Mouse (Mus musculus) heart, embryonic 16.5 days (tissue): Measurements from ENCODE around the gene Reep3. TPM values are rescaled to one million over a fixed set of nuclear protein-coding genes. Genes with fewer than 3 reads are reported as not detected.

Experiments used
- ATAC-seq: fragments of 200-750 bp; cut with Nextera tagmentation; replicated peaks from 2 replicates; pipeline ENCODE4 v1.8.0; 2017; ENCODE audit warnings: moderate number of reproducible peaks; ENCODE audit not compliant: insufficient read depth, low FRiP score; ENCODE audit errors: extremely low read depth
- H3K27ac ChIP-seq: fragments of 300-500 bp; sonication (generic); 2 replicates; pipeline ENCODE4 v1.5.1; 2014; ENCODE audit warnings: mild to moderate bottlenecking, low read length, control low read depth, moderate library complexity
- H3K27me3 ChIP-seq: fragments of 300-500 bp; sonication (generic); 2 replicates; pipeline ENCODE4 v1.6.1; 2014; ENCODE audit warnings: low read length, mixed read lengths; ENCODE audit not compliant: control insufficient read depth, insufficient read depth
- H3K36me3 ChIP-seq: fragments of 300-500 bp; sonication (generic); 2 replicates; pipeline ENCODE4 v1.6.1; 2014; ENCODE audit not compliant: control insufficient read depth, insufficient read depth
- H3K4me1 ChIP-seq: fragments of 300-500 bp; sonication (generic); 2 replicates; pipeline ENCODE4 v1.6.1; 2014; ENCODE audit warnings: low read length, mixed read lengths; ENCODE audit not compliant: control insufficient read depth, insufficient read depth
- H3K4me2 ChIP-seq: fragments of 300-500 bp; sonication (generic); 2 replicates; pipeline ENCODE4 v1.6.1; 2014; ENCODE audit warnings: low read depth, mild to moderate bottlenecking, control low read depth, low read length
- H3K4me3 ChIP-seq: fragments of 300-500 bp; sonication (generic); 2 replicates; pipeline ENCODE4 v1.5.1; 2014; ENCODE audit warnings: mild to moderate bottlenecking, control low read depth, low read length
- H3K9ac ChIP-seq: fragments of 300-500 bp; sonication (generic); 2 replicates; pipeline ENCODE4 v1.6.1; 2014; ENCODE audit warnings: low read length, control low read depth
- H3K9me3 ChIP-seq: fragments of 300-500 bp; sonication (generic); replicated peaks from 2 replicates; pipeline ENCODE4 v1.6.1; 2016; ENCODE audit warnings: low read length; ENCODE audit not compliant: control insufficient read depth
- WGBS: fragments of 180-500 bp; shearing (Covaris S2); extraction: QIAGEN DNeasy Blood & Tissue Kit; methylation state at CpG from one replicate; pipeline ENCODE4 v1.1.7; 2014; 5-methylcytosine and 5-hydroxymethylcytosine counted together
- polyA plus RNA-seq: library from polyadenylated mRNA; unstranded; fragments of >200 nt; fragmentation: Nextera tagmentation; extraction: Ambion mirVana; gene quantifications from 2 replicates; pipeline ENCODE4 v1.2.1, GENCODE M21; 2015

The Reep3 gene
- polyA plus RNA-seq, 1 experiment from 2014 or later, result 29.7 TPM

GRCm38 (mm10) chr10:67126061-67126858 is 29.5 kb upstream of the Reep3 start:
- ATAC-seq, result peak; percentile 57

GRCm38 (mm10) chr10:67124156-67124555 is 27.4 kb upstream of the Reep3 start:
- WGBS, result 39% methylated on average over 4 of the region's 4 CpGs
- Histone ChIP-seq H3K36me3 (no peaks in the 10 kb centered on the region), H3K27ac (peak overlapping the region; percentile 92), H3K4me2 (peak overlapping the region; percentile 53), H3K9ac (peak overlapping the region; percentile 65), H3K9me3 (no peaks in the 10 kb centered on the region), H3K4me1 (peaks cover 50% of the 10 kb centered on the region), H3K4me3 (no peak overlapping the region; the same call in 1 of the 2 replicates), H3K27me3 (no peaks in the 10 kb centered on the region)
- 0 out of 2 replicates have a peak, but pooled peaks have one; percentile 44 for ATAC-seq

More at GRCm38 (mm10) chr10:67126061-67126858, 29.5 kb upstream of the Reep3 start:
- 2% methylated on average over 50 of the region's 50 CpGs for WGBS
- Histone ChIP-seq H3K4me2 (peak overlapping the region; percentile 89), H3K9me3 (no peaks in the 10 kb centered on the region), H3K27ac (peak overlapping the region; percentile 80), H3K4me1 (peaks cover 47% of the 10 kb centered on the region), H3K4me3 (peak overlapping the region; percentile 80), H3K27me3 (no peaks in the 10 kb centered on the region), H3K36me3 (no peaks in the 10 kb centered on the region), H3K9ac (peak overlapping the region; percentile 88)

- Histone ChIP-seq H3K4me3 (no peak overlapping the region; the same call in 1 of the 2 replicates), H3K27me3 (no peaks in the 10 kb centered on the region), H3K4me1 (peaks cover 49% of the 10 kb centered on the region), H3K36me3 (no peaks in the 10 kb centered on the region), H3K4me2 (peak overlapping the region; percentile 53), H3K9me3 (no peaks in the 10 kb centered on the region), H3K9ac (peak overlapping the region; percentile 65), H3K27ac (peak overlapping the region; percentile 92)
- ATAC-seq, result no peak
- WGBS, result 21% methylated on average over 2 of the region's 2 CpGs
These were observed 27.0 kb upstream of the Reep3 start for GRCm38 (mm10) chr10:67123756-67124155.

- H3K4me1 ChIP-seq, result peaks cover 55% of the 10 kb centered on the region
- H3K4me2 ChIP-seq, result no peak overlapping the region
- H3K9me3 ChIP-seq, result no peaks in the 10 kb centered on the region
- ATAC-seq, result no peak
- no peaks in the 10 kb centered on the region for H3K36me3 ChIP-seq
- H3K9ac ChIP-seq, result no peak overlapping the region
- no peaks in the 10 kb centered on the region for H3K27me3 ChIP-seq
- WGBS, result 83% methylated on average over 2 of the region's 2 CpGs
- H3K4me3 ChIP-seq, result no peak overlapping the region
- H3K27ac ChIP-seq, result no peak overlapping the region
These were observed 23.9 kb upstream of the Reep3 start for GRCm38 (mm10) chr10:67120640-67121039.

- Histone ChIP-seq H3K27ac (peak overlapping the region; percentile 18; the same call in 1 of the 2 replicates), H3K36me3 (no peaks in the 10 kb centered on the region), H3K4me3 (no peak overlapping the region), H3K4me1 (peaks cover 57% of the 10 kb centered on the region), H3K27me3 (no peaks in the 10 kb centered on the region), H3K4me2 (no peak overlapping the region), H3K9me3 (no peaks in the 10 kb centered on the region), H3K9ac (no peak overlapping the region)
- no peak for ATAC-seq
- WGBS, result 41% methylated on average over 4 of the region's 4 CpGs
These were observed 23.4 kb upstream of the Reep3 start for GRCm38 (mm10) chr10:67120180-67120579.

GRCm38 (mm10) chr10:67119291-67119690 is 22.5 kb upstream of the Reep3 start:
- H3K9me3 ChIP-seq, result no peaks in the 10 kb centered on the region; the same call in 1 of the 2 replicates
- H3K27me3 ChIP-seq, result no peaks in the 10 kb centered on the region
- H3K9ac ChIP-seq, result no peak overlapping the region
- no peak overlapping the region for H3K4me3 ChIP-seq
- peaks cover 55% of the 10 kb centered on the region for H3K4me1 ChIP-seq
- no peak overlapping the region for H3K4me2 ChIP-seq
- no peak overlapping the region for H3K27ac ChIP-seq
- no peaks in the 10 kb centered on the region for H3K36me3 ChIP-seq
- 46% methylated on average over 7 of the region's 7 CpGs for WGBS
- ATAC-seq, result no peak

- Histone ChIP-seq H3K9me3 (no peaks in the 10 kb centered on the region; the same call in 1 of the 2 replicates), H3K9ac (peak overlapping the region; percentile 47), H3K4me3 (no peak overlapping the region), H3K4me1 (peaks cover 52% of the 10 kb centered on the region), H3K36me3 (no peaks in the 10 kb centered on the region), H3K27me3 (no peaks in the 10 kb centered on the region), H3K4me2 (no peak overlapping the region), H3K27ac (peak overlapping the region; percentile 45)
- ATAC-seq, result no peak
- WGBS, result 66% methylated on average over 8 of the region's 8 CpGs
These were observed 19.5 kb upstream of the Reep3 start for GRCm38 (mm10) chr10:67116251-67116650.

- Histone ChIP-seq H3K4me3 (no peak overlapping the region), H3K36me3 (no peaks in the 10 kb centered on the region), H3K4me1 (peaks cover 57% of the 10 kb centered on the region), H3K27ac (peak overlapping the region; percentile 87), H3K4me2 (peak overlapping the region; percentile 34; the same call in 1 of the 2 replicates), H3K9me3 (no peaks in the 10 kb centered on the region; the same call in 1 of the 2 replicates), H3K9ac (no peak overlapping the region), H3K27me3 (no peaks in the 10 kb centered on the region)
- ATAC-seq, result peak; percentile 64; the same call in 1 of the 2 replicates
- WGBS, result 19% methylated on average over 5 of the region's 5 CpGs
These were observed 18.9 kb upstream of the Reep3 start for GRCm38 (mm10) chr10:67115666-67116091.

GRCm38 (mm10) chr10:67115115-67115514 is 18.4 kb upstream of the Reep3 start:
- Histone ChIP-seq H3K27ac (peak overlapping the region; percentile 87), H3K4me3 (no peak overlapping the region), H3K9ac (no peak overlapping the region; the same call in 1 of the 2 replicates), H3K9me3 (no peaks in the 10 kb centered on the region; the same call in 1 of the 2 replicates), H3K27me3 (no peaks in the 10 kb centered on the region), H3K4me1 (peaks cover 57% of the 10 kb centered on the region), H3K4me2 (peak overlapping the region; percentile 34; the same call in 1 of the 2 replicates), H3K36me3 (no peaks in the 10 kb centered on the region)
- ATAC-seq, result no peak
- WGBS, result 16% methylated on average over 6 of the region's 6 CpGs
